Mouse (Mus musculus) spleen, adult 18-20 months (tissue): ENCODE data around the gene Kng2.
"Not testable (repeated sequence)": the region's sequence is repeated elsewhere in the genome, so short reads cannot be mapped to it uniquely, and the experiment has no call there.

ENCODE experiments used
- DNase-seq, 2 experiments: peaks; one replicate each; pipeline ENCODE4 v3.0.0; 2022; ENCODE audit warnings: mixed read lengths in 2 of 2

The Kng2 gene

GRCm38 (mm10) chr16:22955397-22956084, 73.7 kb downstream of the Kng2 start:
- DNase-seq = no peak

GRCm38 (mm10) chr16:22953069-22953468, 76.2 kb downstream of the Kng2 start:
- DNase-seq = no peak

GRCm38 (mm10) chr16:22950840-22951395, 78.4 kb downstream of the Kng2 start, which contains the start of gene Hrg:
Gene Hrg (plus strand): TSS chr16:22951072.
- no peak for DNase-seq

GRCm38 (mm10) chr16:22947371-22947770, 81.9 kb downstream of the Kng2 start:
- no peak for DNase-seq

GRCm38 (mm10) chr16:22941825-22942476, 87.3 kb downstream of the Kng2 start:
- DNase-seq = not testable (repeated sequence)

- DNase-seq = no peak
Observed at GRCm38 (mm10) chr16:22939120-22939695, 90.1 kb downstream of the Kng2 start.

GRCm38 (mm10) chr16:22938541-22938940, 90.7 kb downstream of the Kng2 start:
- DNase-seq = no peak

GRCm38 (mm10) chr16:22937631-22938030, 91.7 kb downstream of the Kng2 start:
- DNase-seq = no peak
